Mouse (Mus musculus) adrenal gland (tissue): ENCODE measurements around the gene Slc39a10.
"Not testable (repeated sequence)": the region's sequence is repeated elsewhere in the genome, so short reads cannot be mapped to it uniquely, and the experiment has no call there.

ENCODE experiments used
- intact Hi-C: fragments of 180-260 bp; cut with DNase I; formaldehyde crosslinking; loops from one replicate; pipeline ENCODE4 v1.15.1; 2025

Slc39a10 gene

DNA sequence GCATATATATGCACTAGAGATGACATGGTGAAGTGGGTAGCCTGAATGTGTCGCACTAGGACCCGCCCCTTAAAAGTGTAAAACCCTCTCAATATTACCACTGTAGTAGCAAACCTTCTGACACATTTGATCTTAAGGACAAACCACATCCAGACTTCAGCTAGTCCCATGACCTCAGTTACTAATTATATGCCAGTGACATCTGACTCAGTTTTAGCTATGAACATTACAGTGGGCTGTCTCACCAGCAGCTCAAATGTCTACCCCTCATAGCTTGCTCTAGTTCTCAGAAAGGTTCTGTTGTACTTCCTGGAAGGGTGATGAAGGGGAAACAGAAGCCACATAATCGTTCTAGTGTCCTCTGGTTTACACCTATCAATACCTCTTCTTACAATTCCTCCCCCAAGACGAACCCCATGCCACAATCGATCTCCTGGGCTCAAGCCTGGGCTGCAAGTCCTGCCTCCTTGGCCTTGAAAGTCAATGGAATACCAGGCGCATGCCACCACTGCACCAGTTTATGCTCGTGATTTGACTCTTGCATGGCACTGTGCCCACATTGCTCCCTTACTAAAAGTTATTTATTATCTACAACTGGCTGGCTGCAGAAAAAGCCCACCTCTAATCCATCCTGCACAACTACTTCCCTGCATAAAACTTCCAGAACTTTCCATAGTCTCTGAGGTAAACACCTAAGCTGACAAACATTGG lies 28.3 kb downstream of the Slc39a10 start:
- intact Hi-C loops = no loop called here

DNA sequence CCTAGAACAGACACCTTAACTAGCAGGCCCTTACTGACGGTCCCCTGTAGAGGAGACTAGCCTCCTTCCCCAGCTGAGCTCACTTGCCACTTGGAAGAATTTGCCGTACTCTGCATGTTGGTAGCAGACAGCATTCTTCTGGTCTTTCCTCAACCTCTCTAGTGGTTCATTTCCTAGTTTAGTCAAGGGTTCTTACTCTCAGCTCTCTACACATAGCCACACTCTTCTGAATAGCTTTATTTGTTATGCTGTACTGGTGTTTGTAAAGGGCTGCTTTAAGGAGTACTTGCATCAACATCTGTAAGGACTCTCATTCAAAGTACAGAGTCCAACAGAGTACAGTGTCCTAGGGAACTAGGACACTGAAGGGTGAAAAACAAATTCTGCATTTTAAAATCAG lies 29.2 kb downstream of the Slc39a10 start:
- intact Hi-C loops = no loop called here

DNA sequence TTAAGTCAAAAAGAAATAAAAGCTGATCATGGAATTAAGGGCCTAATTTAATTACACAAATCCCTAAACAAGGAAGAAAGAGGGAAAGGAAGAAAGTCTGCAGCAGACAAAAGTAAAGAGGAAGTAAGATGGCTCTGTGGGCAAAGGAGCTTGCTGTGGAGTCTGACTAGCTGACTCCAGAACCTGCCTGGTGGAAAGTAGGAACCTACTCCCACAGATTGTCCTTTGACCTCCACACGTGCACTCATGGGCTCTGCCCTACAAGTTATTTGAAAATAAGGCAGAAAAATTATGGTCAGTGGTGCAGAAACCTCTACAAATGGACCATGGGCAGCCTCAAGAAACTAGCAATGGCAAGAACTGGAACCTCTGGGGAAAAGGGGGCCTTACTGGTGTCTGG lies 32.6 kb downstream of the Slc39a10 start:
- intact Hi-C loops = no loop called here

DNA sequence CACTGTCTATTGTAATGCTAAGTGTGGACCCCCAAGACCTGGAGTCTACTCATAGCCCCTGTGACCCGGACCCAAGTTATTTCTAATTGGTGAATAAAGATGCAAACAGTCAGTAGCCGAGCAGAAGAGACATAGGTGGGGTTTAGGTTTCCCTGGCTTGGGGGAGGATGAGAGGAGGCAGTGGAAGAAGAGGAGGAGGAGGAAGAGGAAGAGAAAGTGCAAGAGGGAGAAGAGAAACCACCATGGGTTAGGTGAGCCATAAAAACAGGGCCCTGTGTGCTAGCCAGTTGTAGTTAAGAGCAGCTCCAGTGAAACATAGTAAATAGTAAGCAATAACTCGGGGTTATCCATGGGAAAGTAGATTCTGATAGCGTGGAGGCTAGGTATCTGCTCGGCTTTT lies 34.1 kb downstream of the Slc39a10 start:
- intact Hi-C loops = no loop called here

DNA sequence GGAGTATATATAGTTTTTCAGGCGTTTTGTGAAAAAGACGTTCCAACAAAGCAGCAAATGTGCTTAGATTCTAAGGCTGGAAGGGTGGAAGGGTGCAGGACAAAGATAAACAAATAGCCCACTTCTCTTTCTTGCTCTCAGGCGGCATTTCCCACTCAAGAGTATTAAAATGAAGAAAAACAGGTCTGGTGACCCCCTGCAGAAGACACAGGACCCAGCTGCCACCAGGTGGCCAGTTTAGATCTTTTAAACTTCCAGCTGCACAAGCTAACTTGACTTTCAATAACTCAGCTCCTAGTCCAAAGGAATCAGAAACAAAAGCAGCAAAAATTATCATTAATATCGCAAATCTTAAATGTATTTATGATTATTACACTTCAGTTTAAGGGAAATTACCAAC lies 36.2 kb downstream of the Slc39a10 start:
- intact Hi-C loops = no loop called here

DNA sequence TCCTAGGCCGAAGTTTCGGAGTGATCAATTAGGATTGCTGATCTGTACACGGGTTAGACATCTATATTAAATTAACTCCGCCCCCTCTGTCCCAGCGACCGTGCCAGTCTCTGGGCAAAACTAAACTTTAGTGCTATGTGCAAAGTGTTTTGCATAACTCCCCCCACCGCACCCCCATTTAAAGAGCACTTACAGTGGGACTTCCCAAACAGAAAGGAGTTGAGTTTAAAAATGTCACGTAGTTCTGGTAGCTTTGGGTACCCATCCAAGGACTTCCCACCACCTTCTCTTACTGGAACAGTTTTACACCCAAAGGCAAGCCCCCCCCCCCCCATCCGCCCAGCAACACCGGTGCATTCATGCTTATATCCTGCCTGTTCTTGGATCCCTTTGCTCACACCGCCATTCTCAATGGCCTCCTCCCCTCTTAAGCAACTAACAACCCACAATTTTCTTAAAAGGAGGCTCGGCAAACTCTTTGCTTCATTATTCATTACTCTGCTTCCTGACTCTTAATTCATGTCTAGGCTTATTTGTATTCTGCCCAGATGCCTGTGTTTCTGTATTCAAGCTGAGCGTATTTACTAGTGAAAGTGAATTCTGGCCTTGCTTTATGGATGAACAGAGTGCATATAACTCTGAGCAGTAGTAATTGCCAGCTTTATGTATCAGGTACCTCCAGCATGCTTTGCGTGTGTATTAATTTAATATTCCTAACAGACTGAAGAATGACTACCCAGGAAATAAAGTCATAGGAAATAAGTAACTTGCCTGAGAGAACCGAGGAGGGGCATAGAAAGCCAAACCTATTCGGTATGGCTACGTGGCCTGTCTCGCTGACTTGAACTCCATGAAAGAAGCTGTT lies 38.4 kb downstream of the Slc39a10 start:
- intact Hi-C loops = loop anchor here (5.0 kb wide), 1 partner anchor 272 kb away; no protein-coding TSS in a partner anchor

DNA sequence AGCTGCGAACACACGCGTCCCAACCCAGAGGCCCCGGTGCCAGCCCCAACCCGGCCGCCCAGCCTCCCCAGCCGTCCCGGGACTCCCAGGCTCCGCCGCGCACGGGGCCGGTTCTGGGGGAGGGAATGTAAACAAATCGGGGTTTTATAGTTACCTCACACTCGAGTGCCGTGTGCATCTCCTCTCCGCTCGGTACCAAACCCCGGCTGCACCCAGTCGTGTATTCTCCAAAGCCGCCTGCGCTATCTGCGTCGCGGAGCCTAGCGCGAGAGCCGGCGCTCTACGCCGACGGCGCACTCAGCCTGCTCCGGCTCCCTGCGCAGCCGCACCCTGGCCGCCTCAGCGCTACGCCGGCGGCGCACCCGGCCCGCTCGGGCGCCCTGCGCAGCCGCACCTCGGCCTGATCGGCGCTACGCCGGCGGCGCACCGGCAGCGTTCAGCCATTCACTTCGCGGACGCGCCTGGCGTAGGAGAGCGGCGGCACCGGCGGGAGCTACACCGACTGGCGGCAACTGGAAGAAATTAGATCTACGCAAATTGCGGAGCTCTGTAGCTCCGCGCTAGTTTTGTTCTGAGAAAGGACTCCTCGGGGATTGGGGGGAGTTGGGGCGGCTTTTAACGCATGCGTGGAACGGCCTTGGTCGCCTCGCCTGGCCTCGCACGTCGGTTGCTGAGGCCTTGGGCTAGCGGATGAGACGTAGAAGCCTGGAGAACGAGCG lies 39.2 kb downstream of the Slc39a10 start:
- intact Hi-C loops = loop anchor here (5.0 kb wide), 1 partner anchor 271 kb away; no protein-coding TSS in a partner anchor

DNA sequence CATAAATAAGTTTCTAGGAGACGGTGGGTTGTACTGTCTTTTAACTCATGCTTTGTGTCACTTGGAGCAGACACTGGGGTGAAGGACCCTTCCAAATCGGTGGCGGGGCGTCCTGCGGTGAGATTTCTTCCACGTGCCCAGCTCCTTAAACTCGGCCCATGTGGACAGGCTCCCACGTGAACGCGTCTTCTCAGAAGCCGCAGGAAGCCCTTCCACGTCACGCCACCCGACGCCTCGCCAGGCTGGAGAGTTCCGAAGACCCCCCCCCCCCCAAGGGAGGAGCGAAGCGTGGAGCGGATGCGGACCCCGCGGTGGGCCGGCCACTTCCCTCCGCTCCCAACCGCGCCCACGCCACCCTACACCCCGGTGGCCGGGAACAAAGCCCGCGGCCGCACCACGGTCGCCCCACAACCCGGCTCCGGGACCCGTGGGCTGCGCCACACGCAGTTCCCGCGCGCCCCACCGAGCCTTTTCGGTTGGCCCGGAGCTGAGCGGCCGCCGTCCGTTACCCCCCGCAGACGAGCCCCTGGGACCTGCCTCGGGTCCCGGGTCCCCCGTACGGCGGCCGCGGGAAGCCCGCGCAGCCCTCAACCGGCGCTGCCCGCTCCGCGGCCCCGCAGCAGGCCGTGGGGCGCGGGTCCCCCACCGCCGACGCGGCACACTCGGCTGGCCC lies 39.9 kb downstream of the Slc39a10 start:
- intact Hi-C loops = loop anchor here (5.0 kb wide), 1 partner anchor 270 kb away; no protein-coding TSS in a partner anchor

DNA sequence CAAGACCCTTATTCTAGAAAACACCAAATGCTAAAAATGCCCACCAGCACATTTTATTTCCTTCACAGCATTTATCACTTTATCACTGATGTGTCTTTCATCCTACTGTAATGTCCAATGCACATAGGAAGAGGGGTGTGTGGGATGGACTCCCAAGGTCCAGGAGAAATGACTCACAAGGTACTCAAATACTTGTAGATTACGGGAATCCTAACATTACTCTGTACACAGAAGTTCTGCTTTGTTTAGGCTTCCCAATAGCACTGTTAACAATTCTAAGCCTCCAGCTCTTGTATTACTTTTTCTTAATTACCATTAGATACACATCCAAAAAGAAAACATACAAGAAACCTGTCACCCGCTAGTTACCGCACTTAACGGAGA lies 40.4 kb downstream of the Slc39a10 start:
- intact Hi-C loops = loop anchor here (5.0 kb wide), 1 partner anchor 270 kb away; no protein-coding TSS in a partner anchor

DNA sequence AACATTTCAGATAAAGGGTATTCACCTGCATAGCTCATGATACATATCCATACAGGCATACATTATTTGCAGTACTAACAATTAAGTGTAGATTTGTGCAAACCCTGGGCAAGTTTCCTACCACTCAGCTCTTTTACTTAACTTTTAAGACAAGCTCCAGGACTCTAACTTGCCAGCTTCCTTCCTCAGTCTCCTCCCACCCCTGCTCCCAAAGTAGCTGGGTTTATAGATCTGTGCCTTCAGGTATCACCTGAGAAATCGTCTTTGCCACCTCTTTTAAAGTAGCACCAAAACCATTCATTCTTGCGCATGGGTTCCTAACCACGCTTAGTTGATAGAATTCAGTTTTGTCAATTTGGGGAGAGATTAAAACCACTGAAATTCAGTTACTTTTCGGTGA lies 41.1 kb downstream of the Slc39a10 start:
- intact Hi-C loops = loop anchor here (5.0 kb wide), 1 partner anchor 269 kb away; no protein-coding TSS in a partner anchor

DNA sequence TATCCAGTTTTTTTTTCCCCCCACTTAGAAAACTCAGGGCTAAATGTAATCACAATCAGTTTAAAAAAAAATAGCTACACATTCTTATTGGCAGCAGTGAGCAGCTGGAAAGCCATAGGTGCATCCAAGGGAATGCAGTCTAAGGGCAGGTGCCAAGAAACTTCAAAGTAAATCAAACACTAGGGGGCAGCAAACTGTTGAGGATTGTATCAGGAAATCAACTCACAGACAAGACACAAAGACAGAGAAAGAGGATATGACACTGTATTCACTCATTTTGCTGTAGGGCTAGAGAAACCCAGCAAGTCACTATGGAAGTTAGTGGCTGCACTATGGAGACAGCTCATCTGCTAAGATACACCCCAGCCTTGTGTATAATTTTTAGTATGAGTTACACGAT lies 42.9 kb downstream of the Slc39a10 start:
- intact Hi-C loops = loop anchor here (5.0 kb wide), 2 partner anchors 123 to 267 kb away; no protein-coding TSS in a partner anchor

DNA sequence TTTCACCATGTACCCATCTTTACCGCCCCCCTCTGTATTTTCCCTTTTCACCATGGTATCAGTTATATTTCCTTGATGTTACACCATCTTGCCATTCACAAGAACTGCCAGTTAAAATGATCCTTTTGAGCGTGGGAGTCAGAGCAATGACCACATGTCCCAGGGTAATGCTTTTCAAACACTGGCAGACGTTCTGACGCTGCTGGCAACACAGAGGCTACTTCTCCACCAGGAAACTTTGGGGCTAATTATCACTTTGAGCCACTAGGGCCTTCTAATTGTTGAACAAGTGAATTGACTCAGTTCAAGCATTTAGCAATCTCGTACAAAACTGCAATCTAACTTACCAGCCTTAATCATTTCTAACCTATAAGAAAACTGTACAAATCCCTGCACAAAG lies 47.4 kb downstream of the Slc39a10 start:
- intact Hi-C loops = loop anchor here (5.0 kb wide), 1 partner anchor 127 kb away; no protein-coding TSS in a partner anchor

DNA sequence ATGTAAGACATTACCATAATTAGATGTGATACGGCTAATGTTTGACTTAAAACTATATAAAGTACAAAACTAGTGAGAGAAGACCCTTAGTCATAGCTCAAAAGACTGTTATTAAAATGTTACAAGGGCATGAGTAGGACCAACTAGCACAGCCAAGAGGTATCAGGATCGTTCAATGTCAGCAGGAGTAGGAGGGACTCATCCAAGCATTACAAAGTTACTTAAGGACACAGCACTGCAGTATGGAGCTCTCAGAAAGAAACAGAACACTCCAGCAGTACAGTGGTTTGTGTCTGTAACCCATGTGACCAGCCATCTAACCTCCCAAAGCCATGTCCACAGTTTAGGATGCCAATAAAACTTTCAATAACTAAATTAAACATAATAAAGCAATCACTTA lies 48.4 kb downstream of the Slc39a10 start:
- intact Hi-C loops = no loop called here

DNA sequence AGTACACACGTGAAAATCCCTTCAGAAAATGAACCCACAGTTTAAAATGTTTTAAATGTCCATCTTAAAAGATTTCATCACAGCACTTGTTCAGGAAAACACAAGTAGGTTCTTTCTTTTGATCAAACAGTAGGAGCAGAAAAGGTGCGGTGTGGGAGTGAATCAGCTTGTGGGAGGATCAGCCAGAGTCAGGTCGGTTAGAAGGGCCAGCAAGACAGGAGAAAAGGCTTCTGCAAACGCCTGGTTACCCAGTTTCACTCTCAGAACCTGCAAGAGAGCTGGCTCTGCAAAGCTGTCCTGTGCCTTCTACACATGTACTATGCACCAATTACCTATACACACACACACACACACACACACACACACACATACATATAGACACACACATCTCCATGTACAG lies 49.2 kb downstream of the Slc39a10 start:
- intact Hi-C loops = no loop called here

DNA sequence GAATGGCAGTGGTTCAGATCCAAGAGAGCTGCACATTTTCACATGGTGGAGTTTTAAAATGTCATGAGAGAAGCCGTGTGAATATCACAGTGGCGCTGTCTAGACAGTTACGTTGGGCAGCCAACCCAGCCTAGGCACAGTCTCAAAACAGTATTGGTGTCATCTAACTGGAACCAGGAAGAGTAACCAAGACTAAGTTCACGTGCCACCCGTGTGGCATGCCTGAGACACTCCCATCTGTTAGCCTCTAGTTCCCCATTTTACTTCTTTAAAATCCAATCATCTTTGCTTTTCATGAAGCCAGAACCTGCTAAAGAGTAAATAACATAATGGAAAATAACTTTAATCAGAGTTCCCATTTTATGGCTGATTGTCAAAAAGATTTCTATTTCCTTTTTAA lies 60.7 kb downstream of the Slc39a10 start:
- intact Hi-C loops = no loop called here

DNA sequence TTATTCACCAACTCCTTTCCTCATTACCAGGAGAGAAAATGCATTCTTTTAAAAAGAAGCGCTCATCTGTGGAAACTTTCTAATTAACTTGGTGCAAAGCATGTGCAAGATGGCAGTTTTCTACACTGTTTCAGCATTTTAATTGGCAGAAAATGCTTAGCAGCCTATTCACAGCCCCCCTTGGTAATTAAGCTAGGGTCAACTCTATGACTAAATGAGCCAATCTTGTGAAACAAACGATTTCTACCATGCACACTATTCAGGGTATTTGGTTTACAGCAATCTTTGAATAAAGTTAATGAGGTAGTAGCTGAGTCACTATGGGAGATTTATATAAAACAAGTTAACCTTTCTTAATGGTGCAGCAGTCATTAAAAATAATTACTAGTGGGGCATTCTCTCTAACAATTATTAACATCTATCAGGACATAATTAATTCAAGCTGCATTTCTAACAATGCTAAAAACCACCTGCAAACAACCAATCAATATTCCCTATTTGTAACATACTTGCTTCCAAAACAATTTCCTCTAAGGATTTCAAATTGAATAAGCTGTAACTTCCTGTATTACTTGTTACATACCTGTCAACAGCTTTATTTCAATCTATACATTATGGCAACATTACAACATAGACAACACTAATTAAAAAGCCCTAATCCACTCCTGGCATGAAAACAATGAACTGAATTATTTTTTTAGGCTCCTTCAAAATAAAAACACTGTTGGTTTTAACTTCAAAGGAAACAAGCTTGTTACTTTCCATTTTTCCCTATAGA lies 62.4 kb downstream of the Slc39a10 start:
- intact Hi-C loops = no loop called here

DNA sequence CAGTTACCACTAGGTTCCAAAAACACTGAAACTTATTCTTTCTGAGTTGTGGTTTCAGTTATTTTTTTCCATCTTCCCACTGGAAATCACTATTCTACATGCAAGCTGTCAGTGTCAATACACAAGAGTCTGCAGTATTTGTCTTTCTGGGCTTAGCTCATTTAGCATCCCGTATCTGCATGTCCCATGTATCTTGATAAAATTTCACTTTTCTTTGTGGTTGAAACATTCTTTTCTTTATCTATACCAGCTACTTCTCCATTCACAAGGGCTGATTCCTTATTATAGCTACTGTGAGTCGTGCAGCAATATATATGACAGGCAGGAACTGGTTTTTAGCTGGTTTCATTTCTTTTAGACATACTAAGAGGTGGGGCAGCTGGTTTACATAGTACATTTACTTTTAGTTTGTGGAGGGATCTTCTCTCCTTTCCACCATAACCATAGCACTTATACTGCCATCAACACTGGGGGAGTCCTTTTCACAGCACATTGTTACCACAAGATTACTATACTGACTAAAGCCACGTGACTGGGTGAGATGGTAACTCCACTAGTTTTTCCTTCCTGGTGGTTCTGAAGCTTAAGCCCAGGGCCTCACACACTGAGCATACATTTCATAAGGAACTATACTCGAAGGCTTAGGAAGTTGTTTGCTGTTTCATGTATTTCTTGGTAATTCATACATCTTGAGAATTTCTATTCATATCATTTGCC lies 70.2 kb downstream of the Slc39a10 start:
- intact Hi-C loops = no loop called here

DNA sequence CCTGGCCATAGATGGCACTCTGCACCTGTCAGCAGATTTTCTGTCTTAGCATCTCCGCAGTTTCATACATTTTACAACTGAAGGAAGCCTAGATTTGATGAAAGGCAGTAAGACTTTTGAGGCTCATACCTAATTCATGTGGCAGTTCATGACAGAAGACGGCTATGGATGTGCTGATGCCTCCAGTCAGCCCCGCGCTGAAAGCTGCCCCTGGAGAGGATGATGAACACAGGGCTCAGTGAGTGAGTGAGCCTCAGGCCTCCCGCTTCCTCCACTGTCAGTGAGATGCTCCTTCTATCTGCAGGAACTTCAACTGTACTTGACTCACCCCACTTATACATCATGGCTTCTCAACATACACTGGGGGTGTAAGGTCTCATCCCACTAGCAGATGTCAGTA lies 74.7 kb downstream of the Slc39a10 start:
- intact Hi-C loops = no loop called here

DNA sequence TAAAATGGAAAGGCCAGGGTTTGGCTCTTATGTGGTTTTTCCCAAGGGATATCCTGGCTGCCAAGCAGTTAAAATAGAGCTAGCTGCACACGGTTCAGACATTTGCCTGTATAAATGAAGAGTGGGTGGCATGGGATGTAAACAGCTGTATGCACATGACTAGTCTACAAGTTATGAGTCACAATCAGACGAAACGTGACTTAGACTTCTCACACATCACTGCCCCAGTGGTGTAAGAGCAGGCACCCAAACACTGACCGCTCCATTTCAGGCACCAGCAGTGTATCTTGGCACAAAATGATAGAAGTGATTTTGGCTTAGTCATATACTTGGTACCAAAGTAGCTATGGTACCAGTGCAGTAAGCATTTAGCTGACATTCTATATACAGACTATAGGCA lies 84.0 kb downstream of the Slc39a10 start:
- intact Hi-C loops = not testable (repeated sequence)

DNA sequence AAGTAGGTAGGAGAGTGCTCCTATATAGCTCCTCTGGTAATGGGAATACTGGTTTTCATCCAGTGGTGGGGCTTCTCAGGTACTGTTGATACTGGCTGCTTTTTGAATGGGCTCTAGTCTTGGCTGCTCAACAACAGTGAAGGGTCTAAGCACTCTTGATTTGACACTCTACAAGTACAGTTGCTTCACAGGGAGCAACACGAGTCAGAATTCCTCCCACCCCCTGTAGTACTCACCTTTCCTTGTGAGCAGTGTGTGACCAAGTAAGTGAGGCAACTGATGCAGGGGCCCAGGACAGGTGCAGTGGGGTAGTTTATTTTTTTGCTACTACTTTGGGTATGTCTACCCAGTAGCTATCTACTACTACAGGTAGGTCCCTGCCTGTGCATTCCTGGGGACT lies 87.6 kb downstream of the Slc39a10 start:
- intact Hi-C loops = no loop called here
